Mouse (Mus musculus): ENCODE data around the gene Arl8a.
"Not testable (repeated sequence)": the region's sequence is repeated elsewhere in the genome, so short reads cannot be mapped to it uniquely, and the experiment has no call there.

The Arl8a gene

DNA sequence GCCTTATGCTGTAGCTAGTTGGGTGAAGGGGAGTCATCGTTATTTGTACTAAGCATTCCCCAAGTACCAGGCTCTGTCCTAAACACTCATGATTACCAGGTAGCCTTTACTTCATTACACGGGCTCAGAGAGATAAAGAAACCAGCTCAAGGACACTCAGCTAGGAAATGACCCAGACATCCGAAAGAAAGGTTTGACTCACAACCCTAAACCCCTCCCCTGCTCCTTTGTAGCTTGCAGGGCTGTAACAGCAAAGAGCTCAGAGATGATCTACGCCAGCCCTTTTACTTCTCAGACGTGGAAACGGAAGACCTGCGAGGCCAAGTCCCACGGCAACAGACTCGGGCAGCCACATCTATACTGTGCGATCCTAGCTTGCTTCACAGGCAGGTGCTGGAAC lies 23.7 kb downstream of the Arl8a start:
- DNase-seq: no peak

DNA sequence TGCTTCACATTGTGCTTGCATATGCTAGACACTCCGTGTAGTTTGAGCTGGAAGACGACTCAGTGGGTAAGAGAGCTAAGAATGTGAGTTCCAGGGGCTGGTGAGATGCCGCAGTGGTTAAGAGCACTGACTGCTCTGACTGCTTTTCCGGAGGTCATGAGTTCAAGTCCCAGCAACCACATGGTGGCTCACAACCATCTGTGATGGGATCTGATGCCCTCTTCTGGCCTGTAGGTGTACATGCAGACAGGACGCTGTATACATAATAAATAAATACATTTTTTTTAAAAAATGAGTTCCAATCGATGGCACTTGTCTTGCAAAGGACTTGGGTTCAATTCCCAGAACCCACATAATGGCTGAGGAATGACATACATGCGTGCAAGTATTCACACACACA lies 24.6 kb downstream of the Arl8a start:
- DNase-seq: no peak

DNA sequence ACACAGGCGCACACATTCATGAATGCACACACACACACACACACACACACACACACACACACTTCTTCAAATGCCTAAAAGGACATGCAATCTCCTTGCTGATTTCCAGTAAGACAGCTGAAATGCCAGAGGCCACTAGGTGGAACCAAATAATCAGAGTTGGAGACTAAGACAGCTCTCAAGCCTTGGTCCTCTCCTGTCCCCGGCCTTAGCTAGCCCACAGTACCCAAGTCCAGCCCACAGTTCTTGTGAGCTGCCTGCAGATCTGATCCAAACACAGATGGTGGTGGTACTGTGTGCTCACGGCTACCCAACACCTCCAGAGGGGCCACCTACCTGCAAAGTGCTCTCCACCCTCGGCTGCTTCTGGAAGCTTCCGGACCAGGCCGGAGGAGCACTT lies 25.4 kb downstream of the Arl8a start:
- DNase-seq: peak; percentile 85

DNA sequence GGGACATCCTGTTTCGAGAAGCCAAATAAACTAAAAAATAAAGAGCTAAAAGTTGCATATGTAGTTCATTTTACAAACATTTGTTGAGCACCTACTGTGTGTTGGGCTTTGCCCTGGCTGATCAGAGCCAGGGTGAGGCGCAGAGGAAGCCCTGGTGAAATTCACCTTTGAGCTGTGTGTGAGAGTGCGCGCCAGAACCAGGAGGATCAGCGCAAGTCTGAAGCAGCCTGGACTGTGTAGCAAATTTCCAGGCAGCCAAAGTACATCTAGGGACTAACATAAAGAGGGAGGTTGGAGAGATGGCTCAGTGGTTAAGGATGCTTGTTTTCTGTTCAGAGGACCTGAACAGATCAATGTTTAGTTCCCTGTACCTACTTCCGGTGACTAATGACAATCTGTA lies 26.7 kb downstream of the Arl8a start:
- DNase-seq: no peak

DNA sequence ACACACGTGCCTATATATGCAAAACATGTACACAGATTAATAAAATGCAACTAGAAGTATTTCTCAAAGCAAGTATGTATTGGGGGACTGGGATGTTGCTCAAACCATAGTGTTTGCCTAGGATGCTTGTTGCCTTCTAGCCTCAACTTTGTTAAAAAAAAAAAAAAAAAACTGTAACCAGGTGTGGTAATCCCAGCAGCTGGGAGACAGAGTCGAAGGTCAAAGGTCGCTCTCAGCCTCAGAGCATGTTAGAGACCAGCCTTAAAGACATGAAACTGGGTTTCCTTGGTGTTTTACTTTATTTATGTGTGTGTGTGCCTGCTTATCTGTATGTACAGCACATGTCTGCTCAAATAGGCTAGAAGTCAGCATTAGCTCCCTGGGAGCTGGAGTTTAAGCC lies 28.6 kb downstream of the Arl8a start:
- no peak for DNase-seq

DNA sequence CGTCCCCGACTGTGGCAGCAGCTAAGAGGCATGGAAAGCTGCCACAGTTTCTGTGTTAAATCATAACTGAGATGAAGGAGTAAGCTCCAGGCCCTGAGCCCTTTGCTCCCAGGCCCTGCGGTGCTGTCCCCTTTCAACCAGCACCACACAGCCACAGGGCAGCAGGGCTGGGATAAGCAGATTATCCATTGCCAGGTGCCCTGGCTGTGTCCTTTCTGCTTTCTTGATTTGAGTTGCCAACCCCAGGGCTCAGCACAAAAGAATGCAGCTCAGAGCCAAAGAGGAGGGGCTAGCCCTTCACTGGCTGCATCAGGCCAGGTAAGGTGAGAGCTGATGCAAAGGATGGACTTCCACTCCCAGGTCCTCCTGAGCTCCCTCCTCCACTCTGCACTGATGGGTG lies 31.1 kb downstream of the Arl8a start:
- peak; percentile 66 for DNase-seq

DNA sequence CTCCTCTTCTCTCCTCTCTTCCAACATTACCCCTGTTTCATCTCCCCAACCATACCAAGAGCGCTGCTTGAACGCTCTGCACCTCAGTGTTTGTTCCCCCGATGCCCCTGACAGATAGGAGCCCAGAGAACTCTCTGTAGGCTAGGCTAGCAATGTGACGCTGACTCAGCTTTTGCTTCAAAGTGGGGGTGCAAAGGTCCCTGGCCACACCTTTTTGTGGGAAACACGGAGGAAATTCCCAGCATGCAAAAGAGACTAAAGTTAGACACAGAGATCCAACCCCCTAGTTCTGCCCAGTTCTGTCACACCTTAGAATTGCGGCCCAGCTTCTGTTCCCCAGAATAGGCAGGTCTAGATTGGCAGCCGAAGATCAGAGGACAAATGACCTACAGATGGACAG lies 32.2 kb downstream of the Arl8a start:
- DNase-seq: no peak

DNA sequence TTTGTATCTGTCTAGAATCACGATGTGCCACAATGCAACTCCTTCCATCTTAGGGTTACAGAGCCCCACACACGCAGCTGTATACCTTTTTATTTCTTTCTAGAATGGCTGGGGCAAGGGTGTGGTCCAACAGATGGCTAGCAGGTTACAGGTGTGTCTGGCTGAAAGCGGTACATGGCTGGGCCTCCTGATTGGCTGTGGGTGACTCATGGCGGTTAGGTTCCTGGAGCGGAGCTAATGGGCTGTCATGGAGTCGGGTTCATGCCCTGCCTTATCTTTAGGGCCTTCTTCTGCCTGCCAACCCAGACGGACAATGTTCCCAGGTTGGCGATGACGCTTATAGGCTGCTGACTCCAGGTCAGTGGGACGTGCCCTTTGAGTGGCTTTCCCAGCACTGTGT lies 34.2 kb downstream of the Arl8a start:
- no peak for DNase-seq

DNA sequence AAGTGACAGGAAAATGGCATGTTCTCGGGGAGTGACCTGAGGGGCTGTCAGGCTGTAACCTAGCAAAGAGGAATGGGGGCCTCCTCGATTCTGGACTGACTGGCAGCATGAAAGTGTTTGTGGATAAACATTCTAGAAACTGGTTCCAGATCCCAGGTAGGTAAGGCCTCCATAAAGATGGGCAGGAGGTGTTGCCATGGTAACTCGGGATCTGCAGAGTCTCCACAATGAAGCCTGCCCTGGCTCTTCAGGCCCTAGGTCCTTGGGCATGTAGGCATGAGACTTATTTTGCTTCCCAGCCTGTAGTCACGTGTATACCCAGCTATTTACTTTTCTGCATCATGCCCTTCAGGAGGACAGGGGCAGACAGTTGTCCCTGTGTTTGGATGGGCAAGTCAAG lies 34.7 kb downstream of the Arl8a start:
- no peak for DNase-seq

DNA sequence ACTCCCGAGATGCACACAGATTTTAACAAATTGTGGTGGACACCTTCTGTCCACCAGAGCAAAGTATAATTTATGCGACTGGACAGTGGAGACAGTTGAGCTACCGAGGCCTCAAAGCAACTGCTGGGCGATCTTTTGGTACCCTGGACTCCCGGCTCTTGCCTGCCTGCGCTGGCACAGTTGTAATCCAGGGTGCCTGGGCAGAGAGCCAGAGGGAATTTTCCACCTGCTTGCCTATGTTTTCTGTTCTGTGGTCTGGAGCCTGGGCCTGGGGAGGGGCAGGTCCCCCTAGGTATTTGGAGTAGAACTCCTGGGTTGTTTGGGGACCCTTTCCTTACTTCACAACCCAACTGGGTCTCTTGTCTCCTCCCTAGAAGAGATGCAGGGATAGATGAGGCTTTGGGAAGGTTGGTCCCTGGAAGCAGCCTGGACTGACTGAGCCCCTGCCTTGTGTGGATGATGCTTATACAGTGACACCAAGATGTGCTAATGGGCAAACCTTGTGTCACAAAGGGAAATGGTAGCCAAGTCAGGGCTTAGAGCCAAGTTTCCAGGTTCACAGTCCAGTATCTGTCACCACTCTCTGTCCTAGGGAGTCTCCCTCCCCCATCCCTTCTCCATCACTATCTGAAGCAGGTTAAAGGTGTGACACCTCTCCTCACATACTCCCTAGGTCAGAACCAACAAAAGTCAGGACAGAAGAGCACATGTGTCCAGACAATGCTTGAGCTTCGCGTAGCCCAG lies 35.4 kb downstream of the Arl8a start:
- peak; percentile 83 for DNase-seq

DNA sequence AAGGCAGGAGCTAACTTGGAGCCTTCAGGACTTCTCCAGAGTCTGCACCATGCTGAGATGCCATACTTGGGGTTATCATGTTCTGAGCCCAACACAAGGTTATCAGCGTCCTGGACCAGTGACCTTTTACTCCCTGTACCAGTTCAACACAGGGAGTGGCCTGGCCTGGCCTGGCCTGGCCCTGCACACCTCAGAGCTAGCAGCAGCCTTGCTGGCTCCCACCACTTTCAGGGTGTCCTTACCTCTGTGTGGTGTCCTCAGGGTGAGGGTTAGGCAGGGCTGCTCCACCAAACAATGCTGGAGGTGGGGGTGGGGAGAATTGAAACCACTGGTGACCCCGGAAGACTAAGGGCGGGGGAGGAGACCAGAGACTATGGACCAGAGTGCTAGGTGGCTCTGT lies 36.4 kb downstream of the Arl8a start:
- no peak for DNase-seq

DNA sequence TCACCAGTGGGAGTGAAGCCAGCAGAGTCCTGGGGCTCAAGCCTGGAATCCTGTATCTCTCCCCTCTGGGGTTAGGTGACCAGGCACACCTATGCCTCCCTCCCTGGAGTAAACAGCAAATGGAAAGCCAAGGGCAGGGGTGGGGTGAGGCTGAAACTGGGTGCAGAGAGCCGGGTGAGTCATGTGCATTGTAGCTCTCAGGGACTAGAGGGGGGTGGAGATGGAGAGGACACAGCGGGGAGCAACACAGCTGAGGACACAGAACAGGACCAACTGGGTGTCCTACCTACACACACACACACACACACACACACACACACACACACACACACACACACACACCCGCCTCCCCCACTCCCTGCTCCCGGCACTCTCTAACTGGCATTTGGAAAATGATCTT lies 36.8 kb downstream of the Arl8a start:
- no peak for DNase-seq

DNA sequence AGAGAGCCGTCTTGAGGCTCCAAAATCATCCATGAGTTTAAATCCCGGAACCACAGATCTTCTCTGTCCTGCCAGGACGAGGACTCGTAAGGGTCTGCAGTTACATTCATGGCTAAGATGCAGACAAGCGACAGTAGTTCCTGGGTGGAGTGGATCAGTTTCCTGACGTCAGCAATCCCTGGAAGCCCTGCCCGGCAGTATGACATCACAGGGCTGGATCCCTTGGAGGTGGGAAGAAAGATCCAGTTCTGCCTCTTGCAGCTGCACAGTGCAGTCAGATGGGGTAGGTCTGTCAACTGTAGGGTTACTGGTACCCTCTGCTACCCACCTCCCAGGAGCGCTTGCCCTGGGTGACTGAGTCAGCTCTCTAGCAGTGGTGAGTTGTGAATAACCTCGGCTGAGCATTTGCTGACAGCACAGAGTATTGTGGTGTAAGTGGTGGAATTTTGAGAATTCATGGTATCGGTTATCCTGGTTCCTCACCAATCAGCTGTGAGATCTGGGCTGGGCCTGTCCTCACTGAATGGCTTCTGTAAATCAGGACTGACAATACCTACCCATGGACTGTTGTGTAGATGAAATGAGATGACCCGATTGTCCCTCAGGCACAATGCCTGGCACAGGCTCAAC lies 37.4 kb downstream of the Arl8a start:
- no peak for DNase-seq

DNA sequence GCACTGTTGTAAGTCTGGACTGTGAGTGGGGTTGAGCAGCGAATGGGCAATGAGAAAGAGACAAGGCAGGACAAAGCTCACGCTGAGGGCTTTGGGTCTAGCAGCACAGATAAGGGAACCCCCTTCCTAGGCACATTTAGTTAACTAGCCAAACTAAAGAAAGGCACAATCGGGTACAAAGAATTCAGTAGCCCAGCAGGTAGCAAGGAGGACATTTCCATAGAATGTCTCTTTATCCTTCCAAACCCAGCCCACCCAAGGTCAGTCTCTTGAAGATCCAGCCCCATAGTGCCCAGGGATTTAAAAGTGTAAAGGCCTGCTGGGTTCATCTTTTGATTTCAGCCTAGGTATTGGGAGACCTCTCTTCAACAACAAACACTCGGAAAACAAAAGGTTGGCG lies 39.3 kb downstream of the Arl8a start:
- no peak for DNase-seq

DNA sequence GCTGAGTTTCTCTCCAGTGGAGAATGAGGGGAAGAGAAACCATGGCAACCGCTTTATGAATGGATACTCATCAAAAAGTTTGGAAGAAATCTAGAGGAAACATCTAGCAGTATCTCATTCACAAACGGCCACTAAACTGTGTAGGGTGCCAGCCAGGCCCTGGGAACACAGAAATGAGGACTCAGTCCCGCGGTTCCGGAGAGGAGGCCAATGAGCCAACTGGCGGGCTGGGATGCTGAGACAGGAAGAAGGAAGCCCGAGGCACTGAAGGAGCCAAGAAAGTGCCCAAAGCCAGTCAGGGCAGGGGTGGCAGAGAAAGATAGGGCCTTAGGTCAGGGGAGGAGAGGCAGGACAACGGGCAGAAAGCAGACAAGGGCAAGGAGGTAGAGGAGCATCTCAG lies 39.8 kb downstream of the Arl8a start:
- DNase-seq: no peak

DNA sequence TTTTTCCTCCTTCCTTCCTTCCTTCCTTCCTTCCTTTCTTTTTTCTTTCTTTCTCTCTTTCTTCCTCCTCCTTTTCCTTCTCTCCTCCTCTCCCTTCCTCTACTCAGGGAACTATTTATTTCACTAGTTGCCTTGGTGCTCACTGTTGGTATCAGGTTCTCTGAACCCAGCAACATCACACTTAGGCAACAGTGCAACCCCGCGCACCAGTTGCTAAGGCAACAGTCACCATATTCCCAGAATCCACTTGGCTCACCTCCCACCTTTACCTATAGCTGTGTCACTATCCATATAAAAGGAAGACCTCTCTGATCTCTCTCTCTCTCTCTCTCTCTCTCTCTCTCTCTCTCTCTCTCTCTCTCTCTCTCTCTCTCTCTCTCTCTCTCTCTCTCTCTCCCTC lies 40.4 kb downstream of the Arl8a start:
- DNase-seq: not testable (repeated sequence)

DNA sequence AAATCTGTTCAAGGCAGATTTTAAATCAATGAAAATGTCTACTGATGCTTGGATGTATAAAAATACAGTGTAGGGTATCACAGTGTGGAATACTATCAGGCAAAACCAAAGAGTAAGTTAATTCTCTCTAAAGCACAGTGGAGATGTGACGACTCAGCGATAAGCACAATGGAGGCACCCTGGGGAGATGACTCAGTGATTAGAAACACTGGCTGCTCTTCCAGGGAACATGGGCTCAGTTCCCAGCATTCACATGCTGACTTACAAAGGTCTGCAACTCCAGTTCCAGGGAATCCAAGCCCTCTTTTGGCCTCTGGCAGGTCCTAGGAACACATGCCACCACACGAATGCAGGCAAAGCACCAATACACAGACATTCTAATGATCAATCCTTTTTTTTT lies 41.6 kb downstream of the Arl8a start:
- DNase-seq: no peak

DNA sequence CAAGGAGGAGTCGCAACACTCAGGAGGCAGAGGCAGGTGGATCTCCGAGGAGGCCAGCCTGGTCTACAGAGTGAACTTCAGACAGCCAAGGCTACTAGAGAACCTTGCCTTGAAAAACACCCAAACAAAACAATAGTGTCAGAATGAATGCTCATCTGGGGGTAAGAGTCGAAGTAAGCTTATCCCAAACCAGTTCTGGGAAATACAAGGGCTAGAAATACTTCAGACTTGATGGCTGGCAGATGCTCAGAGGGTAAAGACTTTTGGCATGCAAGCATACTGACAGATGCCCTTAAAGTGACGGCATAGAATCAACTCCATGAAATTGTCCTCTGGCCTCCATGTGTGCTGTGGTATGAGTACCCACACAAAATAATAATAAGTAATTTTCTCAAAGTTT lies 42.6 kb downstream of the Arl8a start:
- no peak for DNase-seq

DNA sequence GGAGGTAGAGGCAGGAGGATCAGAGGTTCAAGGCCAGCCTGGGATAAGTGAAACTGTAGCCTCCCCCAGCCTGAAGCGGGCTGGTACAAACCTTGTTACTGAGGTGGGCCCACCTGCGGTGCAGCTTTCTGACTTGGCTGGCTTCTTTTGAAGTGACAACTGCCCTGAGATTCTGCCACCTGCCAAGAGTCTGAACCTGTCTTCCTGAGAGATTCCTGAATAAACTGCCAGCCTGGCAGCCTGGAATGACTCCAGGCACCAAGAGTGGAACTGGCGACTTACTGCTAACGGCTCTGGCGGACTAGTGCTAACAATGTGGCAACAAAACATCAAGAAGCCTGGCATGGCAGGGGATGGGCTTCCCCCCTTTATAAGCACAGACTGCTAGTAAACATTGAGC lies 47.7 kb downstream of the Arl8a start:
- DNase-seq: not testable (repeated sequence)

DNA sequence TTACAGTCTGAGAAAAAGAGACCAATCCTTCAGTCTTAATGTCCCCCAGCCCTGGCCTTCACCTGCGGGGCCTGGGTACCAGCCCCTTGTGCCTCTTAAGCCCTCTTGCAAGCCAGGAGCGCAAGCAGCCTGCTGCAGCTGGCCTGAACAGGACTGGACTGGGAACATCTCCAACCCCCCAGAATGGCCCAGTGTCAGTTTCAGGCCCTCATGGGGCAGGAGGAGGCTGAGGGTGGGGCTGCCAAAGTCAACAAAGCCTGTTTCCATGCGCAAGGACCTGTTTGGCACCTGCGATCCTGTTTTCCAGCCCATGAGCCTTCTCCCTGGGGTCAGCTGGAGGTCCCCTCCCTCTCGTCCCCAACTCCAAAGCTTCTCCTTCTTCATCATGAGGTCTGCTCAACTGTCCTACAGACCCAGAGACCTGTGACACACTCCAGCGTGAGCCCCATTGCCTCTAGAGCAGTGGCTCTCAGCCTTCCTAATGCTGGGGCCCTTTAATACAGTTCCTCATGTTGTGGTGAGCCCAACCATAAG lies 49.4 kb downstream of the Arl8a start:
- DNase-seq: peak; percentile 46

DNA sequence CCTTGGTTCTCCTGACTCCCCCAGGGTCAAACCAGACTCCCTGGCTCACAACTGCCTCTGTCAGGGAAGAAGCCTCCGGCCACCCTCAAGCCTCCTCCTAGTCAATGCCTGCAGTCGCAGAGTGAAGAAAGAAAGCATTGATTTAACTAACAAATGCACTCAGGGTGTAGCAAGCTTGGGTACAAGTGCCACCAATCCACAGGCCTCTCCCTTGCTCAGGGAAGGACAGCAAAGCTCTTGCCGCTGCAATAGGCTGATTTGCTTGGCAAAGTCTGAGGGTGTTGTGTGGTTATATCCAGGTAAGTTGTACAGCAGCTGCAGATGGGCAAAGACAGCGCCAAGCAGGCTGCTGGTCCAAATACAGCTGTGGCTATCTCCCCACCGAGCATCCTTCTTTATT lies 51.8 kb downstream of the Arl8a start:
- no peak for DNase-seq

DNA sequence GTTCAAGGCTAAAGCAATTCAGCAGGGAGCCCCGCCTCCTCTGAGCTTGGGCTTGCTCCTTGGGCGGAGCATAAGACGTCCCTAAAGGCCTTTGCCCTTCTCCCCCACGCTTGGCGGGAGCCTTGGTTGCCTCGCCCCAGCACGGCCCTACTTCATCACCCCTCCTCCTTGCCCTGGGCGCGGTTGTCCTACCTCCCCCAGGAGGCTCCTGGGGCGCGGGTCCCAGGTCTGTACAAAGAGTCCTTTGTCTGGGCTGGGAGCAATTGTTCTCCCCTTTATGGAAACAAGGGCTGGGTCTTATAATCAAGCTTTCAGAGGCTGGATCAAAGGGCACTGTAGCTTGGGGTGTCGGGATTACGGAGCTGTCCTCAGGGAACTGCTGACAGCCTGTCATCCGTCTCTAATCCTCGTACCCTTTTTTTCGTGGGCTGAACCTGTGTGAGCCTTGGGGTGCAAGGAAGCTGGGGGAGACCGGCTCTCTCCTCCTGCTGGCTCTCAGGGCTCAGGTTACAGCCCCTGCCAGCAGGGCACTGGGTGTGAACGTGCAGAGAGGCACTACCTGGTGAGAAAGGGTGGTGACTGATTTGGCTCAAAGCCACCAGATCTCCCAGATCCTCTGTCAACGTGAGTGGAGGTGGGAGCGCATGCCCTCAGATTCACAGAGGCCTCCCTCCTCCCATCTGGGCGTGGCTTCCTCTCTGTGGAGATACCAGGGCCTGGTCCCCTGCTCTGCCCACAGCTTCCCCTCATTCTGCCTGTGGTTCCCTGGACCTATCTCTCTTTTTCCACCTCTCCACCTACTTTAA lies 52.6 kb downstream of the Arl8a start:
- DNase-seq: peak; percentile 64

DNA sequence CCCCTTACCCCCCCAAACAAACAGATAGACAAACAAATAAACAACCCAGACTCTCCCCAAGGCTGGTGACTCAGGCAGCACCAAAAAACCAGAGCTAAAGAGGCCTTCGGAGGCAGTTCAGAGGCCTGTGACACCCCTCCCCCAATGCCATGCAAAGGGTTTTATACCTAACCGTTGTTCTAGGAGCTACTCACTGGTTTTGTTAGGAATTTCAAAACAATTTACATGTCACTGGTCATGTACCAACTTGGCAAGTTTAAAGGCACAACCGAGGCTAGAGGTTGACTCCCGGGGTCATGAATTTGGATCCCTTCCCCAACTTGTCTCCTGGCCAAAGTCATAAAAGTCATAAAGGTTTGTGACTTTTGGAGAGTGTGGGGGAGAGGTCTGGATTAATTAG lies 53.8 kb downstream of the Arl8a start:
- no peak for DNase-seq
